In genomic region chr14:54884022-54884712, GRCm38 (mm10) we compare ENCODE assay signal across 8 mouse cellular contexts. TPM values are rescaled to one million over a fixed set of nuclear protein-coding genes. Genes with fewer than 3 reads are reported as not detected.
DNase-seq lines count a peak whose midpoint lies in the region; ATAC-seq lines count a peak whose summit lies in the region.

No protein-coding gene starts in this region.

- peaks cover 19% of the 10 kb centered on the region for H3K4me1 ChIP-seq in liver, embryonic 13.5 days (replicated peaks)

- H3K27me3 ChIP-seq in liver, embryonic 13.5 days, result no peaks in the 10 kb centered on the region

- intact Hi-C loops in left cerebral cortex, postnatal 14 days (cut with DNase I), result no loop called here

- ATAC-seq in liver, embryonic 13.5 days (ENCODE audit: low read depth), result no peak

- peak; percentile 11 for DNase-seq in embryo, embryonic 11 days
- no peak for DNase-seq in embryo, embryonic 10 days (ENCODE audit: low spot score)
- peak; percentile 27 for DNase-seq in thymus, postnatal 4 days
- no peak for DNase-seq in thymus, postnatal 36 days
- DNase-seq in liver, embryonic 13.5 days, result no peak
- DNase-seq in right cerebral cortex, postnatal 4 days, result no peak
- no peak for DNase-seq in adrenal gland, postnatal 4 days (ENCODE audit: low spot score in 2 of 2)
- DNase-seq in left cerebral cortex, postnatal 14 days (ENCODE audit: low spot score in 2 of 2), result no peak

- 52% methylated on average over 21 of the region's 21 CpGs for WGBS in liver, embryonic 13.5 days (ENCODE audit: insufficient replicate concordance)

- 0 out of 2 replicates have a peak, but pooled peaks cover 4% of the 10 kb centered on the region for H3K36me3 ChIP-seq in liver, embryonic 13.5 days

- H3K4me2 ChIP-seq in liver, embryonic 13.5 days, result peak overlapping the region; percentile 75

- peak overlapping the region; percentile 74 for H3K9ac ChIP-seq in liver, embryonic 13.5 days

- H3K9me3 ChIP-seq in liver, embryonic 13.5 days (replicated peaks), result no peaks in the 10 kb centered on the region

- peak overlapping the region; percentile 79; the same call in 1 of the 2 replicates for H3K27ac ChIP-seq in liver, embryonic 13.5 days

- peak overlapping the region; percentile 65 for H3K4me3 ChIP-seq in liver, embryonic 13.5 days (replicated peaks)

RNA-seq across cellular contexts. Expression of gene Gm20521, which starts 0.9 kb away (rescaled TPM):
- 0.09 TPM in 1 of 2 replicates, not detected in the other for polyA plus RNA-seq in liver, embryonic 13.5 days (2015; fragmentation: Nextera tagmentation; extraction: Ambion mirVana)
- total RNA-seq in adrenal gland, postnatal 4 days (2021), result 10 to 100 TPM in 1 of 2 experiments, 1 to 10 TPM in 1; 5.5 to 13.0 TPM
- total RNA-seq in left cerebral cortex, postnatal 14 days (2021), result 1 to 10 TPM in 1 of 2 experiments, under 1 TPM in 1; 0.40 to 2.1 TPM

RNA-seq across cellular contexts. Expression of gene Bcl2l2, which starts 1.0 kb away (rescaled TPM):
- 0.57 and 0.62 TPM in 2 replicates for polyA plus RNA-seq in liver, embryonic 13.5 days (2015; fragmentation: Nextera tagmentation; extraction: Ambion mirVana)
- 10 to 100 TPM; 55.3 to 65.3 TPM for total RNA-seq in adrenal gland, postnatal 4 days (2021)
- total RNA-seq in left cerebral cortex, postnatal 14 days (2021), result 100 to 1,000 TPM; 104 to 105 TPM

RNA-seq across cellular contexts. Expression of gene Ppp1r3e, which starts 6.8 kb away (rescaled TPM):
- polyA plus RNA-seq in liver, embryonic 13.5 days (2015; fragmentation: Nextera tagmentation; extraction: Ambion mirVana), result 0.41 and 0.50 TPM in 2 replicates
- total RNA-seq in adrenal gland, postnatal 4 days (2021), result 10 to 100 TPM; 16.9 to 21.0 TPM
- 10 to 100 TPM; 18.2 to 19.1 TPM for total RNA-seq in left cerebral cortex, postnatal 14 days (2021)

RNA-seq across cellular contexts. Expression of gene Pabpn1, which starts 8.1 kb away (rescaled TPM):
- polyA plus RNA-seq in liver, embryonic 13.5 days (2015; fragmentation: Nextera tagmentation; extraction: Ambion mirVana), result 53.9 and 59.1 TPM in 2 replicates
- 100 to 1,000 TPM; 334 to 350 TPM for total RNA-seq in adrenal gland, postnatal 4 days (2021)
- 100 to 1,000 TPM; 233 to 257 TPM for total RNA-seq in left cerebral cortex, postnatal 14 days (2021)

RNA-seq across cellular contexts. Expression of gene Homez, which starts 13.4 kb away (rescaled TPM):
- polyA plus RNA-seq in liver, embryonic 13.5 days (2015; fragmentation: Nextera tagmentation; extraction: Ambion mirVana), result 2.2 TPM in 2 replicates
- 10 to 100 TPM; 17.9 to 18.3 TPM for total RNA-seq in adrenal gland, postnatal 4 days (2021)
- 10 to 100 TPM; 11.5 to 16.7 TPM for total RNA-seq in left cerebral cortex, postnatal 14 days (2021)

Comparison
In these comparisons a context has a peak if more than half of its experiments do, and no peak if none do; other contexts are left out.
1. DNase-seq: peak in embryo, embryonic 11 days (single experiment) and thymus, postnatal 4 days (single experiment); none in embryo, embryonic 10 days (single experiment), thymus, postnatal 36 days (0 of 2), liver, embryonic 13.5 days (single experiment), right cerebral cortex, postnatal 4 days (single experiment), adrenal gland, postnatal 4 days (0 of 2) and left cerebral cortex, postnatal 14 days (0 of 2).